Mouse (Mus musculus): ENCODE measurements around the gene Srebf2. TPM values are rescaled to one million over a fixed set of nuclear protein-coding genes. Genes with fewer than 3 reads are reported as not detected.
A peak's percentile ranks its signal among the peaks of the same experiment; 100 is the strongest.

Srebf2 gene
- polyA plus RNA-seq, 1 experiment: 25.3 TPM

DNA sequence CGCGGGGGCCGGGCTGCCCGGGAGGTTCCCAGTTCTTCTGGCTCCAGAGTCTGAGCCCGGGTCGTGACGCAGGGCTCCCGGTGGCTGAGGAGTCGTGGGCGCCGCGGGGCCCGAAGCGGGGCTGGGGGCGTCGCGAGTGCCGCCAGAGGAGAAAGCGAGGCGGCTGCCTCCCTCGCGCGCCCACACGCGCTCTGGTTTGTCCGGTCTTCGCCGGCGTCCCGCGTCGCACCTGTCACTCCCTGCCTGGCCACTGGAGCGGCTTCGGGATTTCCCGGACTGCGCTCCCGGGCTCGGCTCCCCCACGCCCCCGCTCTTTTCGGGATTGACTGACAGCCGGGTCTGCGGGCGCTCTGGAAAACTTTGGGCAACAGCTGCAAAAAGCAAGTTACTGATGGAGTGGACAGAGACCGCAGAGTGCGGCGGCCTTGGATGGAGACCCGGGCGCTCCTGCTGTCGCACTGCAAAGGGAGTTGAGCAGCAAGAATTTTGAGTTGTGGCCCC, 680 bp downstream of the Srebf2 start:
- H3K4me1 ChIP-seq (ENCODE audit: control insufficient read depth, insufficient read depth, insufficient read length, low read length): peaks cover 3% of the 10 kb centered on the region; the same call in 1 of the 2 replicates
- no peak overlapping the region for H3K27ac ChIP-seq (replicated peaks; ENCODE audit: low read depth, low read length)

DNA sequence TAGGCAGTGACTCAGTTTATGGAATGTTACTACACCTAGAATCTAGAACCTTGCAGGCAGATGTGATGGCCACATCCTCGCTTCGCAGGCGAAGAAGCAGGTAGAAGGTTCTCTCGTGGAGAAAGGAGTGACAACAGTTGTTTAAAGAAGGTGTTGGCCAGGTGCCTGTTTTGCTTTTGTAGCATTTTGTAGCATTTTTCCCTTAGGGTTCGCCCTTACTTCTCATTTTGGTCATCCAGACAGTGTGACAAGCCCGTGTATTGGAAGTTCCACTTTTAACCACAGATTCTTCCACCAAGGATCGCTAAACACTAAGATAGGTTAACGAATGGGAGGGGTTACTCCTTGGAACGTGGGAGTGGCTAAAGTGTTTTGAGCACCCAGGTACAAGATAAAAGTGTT, 1.5 kb downstream of the Srebf2 start:
- no peak overlapping the region for H3K27ac ChIP-seq (replicated peaks; ENCODE audit: low read depth, low read length)
- peaks cover 3% of the 10 kb centered on the region; the same call in 1 of the 2 replicates for H3K4me1 ChIP-seq (ENCODE audit: control insufficient read depth, insufficient read depth, insufficient read length, low read length)
- peak overlapping the region; percentile 92 for H3K4me3 ChIP-seq (ENCODE audit: insufficient read depth, low read depth, low read length)

More for the DNA sequence above, 680 bp downstream of the Srebf2 start:
- H3K4me3 ChIP-seq (ENCODE audit: insufficient read depth, low read depth, low read length): peak overlapping the region; percentile 92

GRCm38 (mm10) chr15:82150042-82150441, 3.1 kb downstream of the Srebf2 start:
- H3K27ac ChIP-seq (replicated peaks; ENCODE audit: low read depth, low read length): no peak overlapping the region
- no peak overlapping the region for H3K4me3 ChIP-seq (ENCODE audit: insufficient read depth, low read depth, low read length)
- H3K4me1 ChIP-seq (ENCODE audit: control insufficient read depth, insufficient read depth, insufficient read length, low read length): peaks cover 3% of the 10 kb centered on the region; the same call in 1 of the 2 replicates

DNA sequence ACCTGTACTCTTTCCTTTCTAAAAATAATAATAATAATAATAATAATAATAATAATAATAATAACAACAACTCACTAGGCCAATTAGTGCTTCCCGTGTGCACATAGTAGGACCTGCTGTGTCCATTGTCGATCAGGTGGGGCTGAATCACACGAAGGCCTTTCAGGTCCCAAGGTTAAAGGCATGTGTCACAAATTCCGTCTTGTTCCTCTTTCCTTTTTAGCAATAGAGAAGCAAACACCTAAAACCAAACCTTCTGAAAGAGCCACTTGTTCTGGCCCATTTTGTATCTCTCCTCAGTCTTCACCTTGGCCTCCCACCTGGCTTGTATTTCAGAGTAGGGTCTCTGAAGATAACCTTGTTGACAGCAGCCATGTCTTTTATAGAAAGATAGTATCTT, 4.2 kb downstream of the Srebf2 start:
- Histone ChIP-seq H3K4me1 (ENCODE audit: control insufficient read depth, insufficient read depth, insufficient read length, low read length) (peaks cover 3% of the 10 kb centered on the region; the same call in 1 of the 2 replicates), H3K27ac (replicated peaks; ENCODE audit: low read depth, low read length) (no peak overlapping the region), H3K4me3 (ENCODE audit: insufficient read depth, low read depth, low read length) (no peak overlapping the region)

GRCm38 (mm10) chr15:82152022-82152421, 5.0 kb downstream of the Srebf2 start:
- no peak overlapping the region for H3K4me3 ChIP-seq (ENCODE audit: insufficient read depth, low read depth, low read length)
- H3K4me1 ChIP-seq (ENCODE audit: control insufficient read depth, insufficient read depth, insufficient read length, low read length): peaks cover 3% of the 10 kb centered on the region; the same call in 1 of the 2 replicates
- no peak overlapping the region for H3K27ac ChIP-seq (replicated peaks; ENCODE audit: low read depth, low read length)

GRCm38 (mm10) chr15:82152435-82152834, 5.5 kb downstream of the Srebf2 start:
- Histone ChIP-seq H3K27ac (replicated peaks; ENCODE audit: low read depth, low read length) (no peak overlapping the region), H3K4me1 (ENCODE audit: control insufficient read depth, insufficient read depth, insufficient read length, low read length) (peaks cover 3% of the 10 kb centered on the region; the same call in 1 of the 2 replicates), H3K4me3 (ENCODE audit: insufficient read depth, low read depth, low read length) (no peak overlapping the region)

GRCm38 (mm10) chr15:82156298-82156697, 9.3 kb downstream of the Srebf2 start:
- Histone ChIP-seq H3K27ac (replicated peaks; ENCODE audit: low read depth, low read length) (no peak overlapping the region), H3K4me1 (ENCODE audit: control insufficient read depth, insufficient read depth, insufficient read length, low read length) (peaks cover 13% of the 10 kb centered on the region), H3K4me3 (ENCODE audit: insufficient read depth, low read depth, low read length) (no peak overlapping the region)

DNA sequence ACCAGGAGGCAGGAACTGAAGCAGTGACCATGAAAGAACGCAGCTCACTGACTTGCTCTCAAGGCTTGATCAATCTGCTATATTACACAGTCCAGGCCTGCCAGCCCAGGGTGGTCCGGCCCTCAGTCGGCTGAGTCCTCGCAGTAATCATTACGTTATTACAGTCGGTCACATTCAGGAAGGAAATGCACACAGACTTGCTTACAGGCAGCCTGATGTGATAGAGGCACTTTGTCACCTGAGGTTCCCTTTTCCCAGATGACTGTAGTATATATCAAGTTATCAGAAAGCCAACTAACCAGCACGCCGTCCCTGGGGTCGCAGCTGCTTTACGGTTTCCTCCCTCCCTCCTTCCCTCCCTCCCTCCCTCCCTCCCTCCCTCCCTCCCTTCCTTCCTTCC, 9.9 kb downstream of the Srebf2 start:
- H3K27ac ChIP-seq (replicated peaks; ENCODE audit: low read depth, low read length): no peak overlapping the region
- H3K4me1 ChIP-seq (ENCODE audit: control insufficient read depth, insufficient read depth, insufficient read length, low read length): peaks cover 15% of the 10 kb centered on the region
- H3K4me3 ChIP-seq (ENCODE audit: insufficient read depth, low read depth, low read length): no peak overlapping the region

- Histone ChIP-seq H3K4me3 (ENCODE audit: insufficient read depth, low read depth, low read length) (no peak overlapping the region), H3K27ac (replicated peaks; ENCODE audit: low read depth, low read length) (no peak overlapping the region), H3K4me1 (ENCODE audit: control insufficient read depth, insufficient read depth, insufficient read length, low read length) (peaks cover 12% of the 10 kb centered on the region)
Measured at GRCm38 (mm10) chr15:82158243-82159035, 11.5 kb downstream of the Srebf2 start.

DNA sequence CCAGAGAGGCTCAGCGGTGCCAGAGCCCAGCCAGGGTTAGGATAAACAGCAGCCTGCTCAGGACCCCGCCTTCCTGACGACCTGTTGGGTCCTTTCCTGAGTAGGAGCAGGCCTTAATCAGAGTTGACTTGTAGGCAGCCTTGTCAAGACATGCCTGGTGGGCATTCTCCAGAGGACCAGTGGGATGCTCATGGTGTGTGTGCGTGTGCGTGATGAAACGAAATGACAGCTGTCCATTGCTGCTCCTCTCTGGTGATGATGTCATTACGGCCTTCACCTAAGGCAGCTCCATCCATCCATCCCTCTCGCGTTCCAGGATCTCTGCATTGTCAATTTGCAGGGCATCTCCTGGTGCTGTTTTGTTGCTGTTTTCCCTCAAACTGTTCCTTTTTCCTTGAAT, 12.5 kb downstream of the Srebf2 start:
- no peak overlapping the region for H3K4me3 ChIP-seq (ENCODE audit: insufficient read depth, low read depth, low read length)

GRCm38 (mm10) chr15:82160731-82161640, 14.0 kb downstream of the Srebf2 start:
- Histone ChIP-seq H3K27ac (replicated peaks; ENCODE audit: low read depth, low read length) (no peak overlapping the region), H3K4me1 (ENCODE audit: control insufficient read depth, insufficient read depth, insufficient read length, low read length) (peaks cover 12% of the 10 kb centered on the region), H3K4me3 (ENCODE audit: insufficient read depth, low read depth, low read length) (no peak overlapping the region)

More for the DNA sequence above, 12.5 kb downstream of the Srebf2 start:
- H3K27ac ChIP-seq (replicated peaks; ENCODE audit: low read depth, low read length): no peak overlapping the region
- H3K4me1 ChIP-seq (ENCODE audit: control insufficient read depth, insufficient read depth, insufficient read length, low read length): peaks cover 12% of the 10 kb centered on the region

- peaks cover 14% of the 10 kb centered on the region for H3K4me1 ChIP-seq (ENCODE audit: control insufficient read depth, insufficient read depth, insufficient read length, low read length)
Measured at GRCm38 (mm10) chr15:82161965-82162600, 15.1 kb downstream of the Srebf2 start.

GRCm38 (mm10) chr15:82163356-82164060, 16.5 kb downstream of the Srebf2 start:
- Histone ChIP-seq H3K4me3 (ENCODE audit: insufficient read depth, low read depth, low read length) (no peak overlapping the region), H3K4me1 (ENCODE audit: control insufficient read depth, insufficient read depth, insufficient read length, low read length) (peaks cover 14% of the 10 kb centered on the region), H3K27ac (replicated peaks; ENCODE audit: low read depth, low read length) (no peak overlapping the region)

More at GRCm38 (mm10) chr15:82161965-82162600, 15.1 kb downstream of the Srebf2 start:
- H3K4me3 ChIP-seq (ENCODE audit: insufficient read depth, low read depth, low read length): no peak overlapping the region
- no peak overlapping the region for H3K27ac ChIP-seq (replicated peaks; ENCODE audit: low read depth, low read length)

DNA sequence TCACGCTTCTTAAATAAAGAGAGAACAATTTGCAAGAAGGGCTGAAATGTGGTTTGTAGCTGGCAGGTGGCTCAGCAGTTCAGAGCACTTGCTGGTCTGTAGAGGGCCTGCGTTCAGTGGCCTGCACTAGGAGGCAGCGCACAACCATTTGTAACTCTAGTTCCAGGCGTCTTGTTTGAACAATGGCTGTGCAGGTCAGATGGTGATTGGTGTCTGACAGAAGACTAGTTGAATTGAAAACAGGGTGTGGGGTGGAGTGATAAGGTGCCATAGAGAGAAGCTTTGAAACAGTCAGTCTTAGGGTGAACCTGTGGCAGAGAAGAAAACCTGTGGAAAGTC, 17.0 kb downstream of the Srebf2 start:
- Histone ChIP-seq H3K27ac (replicated peaks; ENCODE audit: low read depth, low read length) (no peak overlapping the region), H3K4me3 (ENCODE audit: insufficient read depth, low read depth, low read length) (no peak overlapping the region), H3K4me1 (ENCODE audit: control insufficient read depth, insufficient read depth, insufficient read length, low read length) (peaks cover 14% of the 10 kb centered on the region)

All from brown adipose tissue, adult 24 weeks (tissue).